Mouse (Mus musculus) liver, embryonic 16.5 days (tissue): ENCODE measurements around the gene Ntf5. TPM values are rescaled to one million over a fixed set of nuclear protein-coding genes. Genes with fewer than 3 reads are reported as not detected.

Experiments used
- ATAC-seq: fragments of 200-750 bp; cut with Nextera tagmentation; 2 replicates; pipeline ENCODE4 v1.8.0; 2017; ENCODE audit warnings: low read depth, mild to moderate bottlenecking, moderate number of reproducible peaks, moderate library complexity
- H3K27ac ChIP-seq: fragments of 300-500 bp; sonication (generic); 2 replicates; pipeline ENCODE4 v1.5.1; 2014; ENCODE audit warnings: mild to moderate bottlenecking, low read length
- H3K27me3 ChIP-seq: fragments of 300-500 bp; sonication (generic); 2 replicates; pipeline ENCODE4 v1.6.1; 2014; ENCODE audit warnings: low read depth, low read length, mixed read lengths; ENCODE audit not compliant: control insufficient read depth, insufficient read depth
- H3K36me3 ChIP-seq: fragments of 300-500 bp; sonication (generic); 2 replicates; pipeline ENCODE4 v1.6.1; 2014; ENCODE audit warnings: mild to moderate bottlenecking; ENCODE audit not compliant: control insufficient read depth, insufficient read depth
- H3K4me1 ChIP-seq: fragments of 300-500 bp; sonication (generic); 2 replicates; pipeline ENCODE4 v1.6.1; 2014; ENCODE audit warnings: low read depth, low read length, mixed read lengths; ENCODE audit not compliant: control insufficient read depth
- H3K4me2 ChIP-seq: fragments of 300-500 bp; sonication (generic); 2 replicates; pipeline ENCODE4 v1.6.1; 2014; ENCODE audit warnings: low read depth, low read length, mixed read lengths
- H3K4me3 ChIP-seq: fragments of 300-500 bp; sonication (generic); 2 replicates; pipeline ENCODE4 v1.5.1; 2014; ENCODE audit warnings: low read depth, mild to moderate bottlenecking, low read length
- H3K9ac ChIP-seq: fragments of 300-500 bp; sonication (generic); 2 replicates; pipeline ENCODE4 v1.6.1; 2014; ENCODE audit warnings: low read depth, low read length
- H3K9me3 ChIP-seq: fragments of 300-500 bp; sonication (generic); replicated peaks from 2 replicates; pipeline ENCODE4 v1.6.1; 2016; ENCODE audit warnings: low read length; ENCODE audit not compliant: control insufficient read depth
- WGBS: fragments of 180-500 bp; shearing (Covaris S2); extraction: QIAGEN DNeasy Blood & Tissue Kit; methylation state at CpG from one replicate; pipeline ENCODE4 v1.1.7; 2014; ENCODE audit not compliant: insufficient replicate concordance; 5-methylcytosine and 5-hydroxymethylcytosine counted together
- polyA plus RNA-seq: library from polyadenylated mRNA; unstranded; fragments of >200 nt; fragmentation: Nextera tagmentation; extraction: Ambion mirVana; gene quantifications from 2 replicates; pipeline ENCODE4 v1.2.1, GENCODE M21; 2015

The Ntf5 gene
- polyA plus RNA-seq, 1 experiment from 2014 or later = 0.09 TPM

DNA sequence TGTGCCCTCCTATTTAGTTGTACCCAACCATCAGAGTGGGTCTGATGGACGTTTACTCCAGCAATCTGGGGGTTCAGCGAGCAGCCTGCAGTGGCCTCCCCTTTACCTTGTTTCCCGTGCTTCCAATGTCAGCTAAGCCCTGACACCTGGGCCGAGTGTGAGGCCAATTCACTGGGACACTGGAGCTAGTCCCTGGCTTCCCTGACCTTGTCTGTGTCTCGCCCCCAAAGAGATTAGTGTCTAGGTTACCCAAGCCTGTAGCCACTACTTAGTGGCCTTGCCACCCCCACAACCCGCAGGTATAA is 7.1 kb downstream of the Ntf5 start, which contains the start of gene Lhb:
Gene Lhb, plus strand, starts transcription at position 206 of the 305 bp plus-strand sequence.
- no peak within 1 kb of the TSS for H3K4me2 ChIP-seq

DNA sequence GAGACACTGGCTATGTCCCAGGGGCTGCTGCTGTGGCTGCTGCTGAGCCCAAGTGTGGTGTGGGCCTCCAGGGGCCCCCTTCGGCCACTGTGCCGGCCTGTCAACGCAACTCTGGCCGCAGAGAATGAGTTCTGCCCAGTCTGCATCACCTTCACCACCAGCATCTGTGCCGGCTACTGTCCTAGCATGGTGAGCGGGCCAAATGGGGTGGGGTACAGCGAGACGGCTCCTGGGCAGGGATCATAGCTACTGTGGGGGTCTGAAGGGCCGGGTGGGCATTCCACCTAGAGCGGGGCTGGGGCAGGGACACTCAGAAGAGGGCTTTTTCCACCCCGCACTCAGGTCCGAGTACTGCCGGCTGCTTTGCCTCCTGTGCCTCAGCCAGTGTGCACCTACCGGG is 7.7 kb downstream of the Ntf5 start:
- Histone ChIP-seq H3K4me1 (no peaks in the 10 kb centered on the region), H3K27me3 (peaks cover 40% of the 10 kb centered on the region), H3K4me2 (no peak overlapping the region), H3K9ac (no peak overlapping the region), H3K4me3 (no peak overlapping the region), H3K9me3 (no peaks in the 10 kb centered on the region), H3K36me3 (peaks cover 31% of the 10 kb centered on the region), H3K27ac (no peak overlapping the region)
- 82% methylated on average over 14 of the region's 14 CpGs for WGBS
- no peak for ATAC-seq

More for the DNA sequence above, 7.1 kb downstream of the Ntf5 start, which contains the start of gene Lhb:
- H3K27ac ChIP-seq = no peak within 1 kb of the TSS
- ATAC-seq = no peak
- no peak within 1 kb of the TSS for H3K4me3 ChIP-seq
- H3K36me3 ChIP-seq = peaks cover 31% of the 10 kb centered on the region
- peaks cover under 1% of the 10 kb centered on the region; the same call in 1 of the 2 replicates for H3K4me1 ChIP-seq
- no peak within 1 kb of the TSS for H3K9ac ChIP-seq
- peaks cover 47% of the 10 kb centered on the region for H3K27me3 ChIP-seq
- H3K9me3 ChIP-seq = no peaks in the 10 kb centered on the region
- 62% methylated on average over 6 of the region's 6 CpGs for whole genome bisulfite sequencing

- ATAC-seq = no peak
- Histone ChIP-seq H3K36me3 (peaks cover 39% of the 10 kb centered on the region), H3K4me2 (no peak overlapping the region), H3K4me1 (no peaks in the 10 kb centered on the region), H3K9ac (no peak overlapping the region), H3K9me3 (no peaks in the 10 kb centered on the region), H3K27ac (no peak overlapping the region), H3K4me3 (no peak overlapping the region), H3K27me3 (no peaks in the 10 kb centered on the region)
- 83% methylated on average over 8 of the region's 8 CpGs for WGBS
These were observed 13.1 kb downstream of the Ntf5 start for GRCm38 (mm10) chr7:45426556-45426955.

GRCm38 (mm10) chr7:45433835-45434202 is 20.3 kb downstream of the Ntf5 start:
- no peak for ATAC-seq
- H3K9ac ChIP-seq = peak overlapping the region; percentile 81
- 1% methylated on average over 7 of the region's 7 CpGs for WGBS
- H3K9me3 ChIP-seq = no peaks in the 10 kb centered on the region
- peaks cover 3% of the 10 kb centered on the region for H3K36me3 ChIP-seq
- H3K27me3 ChIP-seq = no peaks in the 10 kb centered on the region
- H3K4me1 ChIP-seq = peaks cover 28% of the 10 kb centered on the region
- peak overlapping the region; percentile 86 for H3K4me2 ChIP-seq
- H3K4me3 ChIP-seq = peak overlapping the region; percentile 83
- H3K27ac ChIP-seq = peak overlapping the region; percentile 86

DNA sequence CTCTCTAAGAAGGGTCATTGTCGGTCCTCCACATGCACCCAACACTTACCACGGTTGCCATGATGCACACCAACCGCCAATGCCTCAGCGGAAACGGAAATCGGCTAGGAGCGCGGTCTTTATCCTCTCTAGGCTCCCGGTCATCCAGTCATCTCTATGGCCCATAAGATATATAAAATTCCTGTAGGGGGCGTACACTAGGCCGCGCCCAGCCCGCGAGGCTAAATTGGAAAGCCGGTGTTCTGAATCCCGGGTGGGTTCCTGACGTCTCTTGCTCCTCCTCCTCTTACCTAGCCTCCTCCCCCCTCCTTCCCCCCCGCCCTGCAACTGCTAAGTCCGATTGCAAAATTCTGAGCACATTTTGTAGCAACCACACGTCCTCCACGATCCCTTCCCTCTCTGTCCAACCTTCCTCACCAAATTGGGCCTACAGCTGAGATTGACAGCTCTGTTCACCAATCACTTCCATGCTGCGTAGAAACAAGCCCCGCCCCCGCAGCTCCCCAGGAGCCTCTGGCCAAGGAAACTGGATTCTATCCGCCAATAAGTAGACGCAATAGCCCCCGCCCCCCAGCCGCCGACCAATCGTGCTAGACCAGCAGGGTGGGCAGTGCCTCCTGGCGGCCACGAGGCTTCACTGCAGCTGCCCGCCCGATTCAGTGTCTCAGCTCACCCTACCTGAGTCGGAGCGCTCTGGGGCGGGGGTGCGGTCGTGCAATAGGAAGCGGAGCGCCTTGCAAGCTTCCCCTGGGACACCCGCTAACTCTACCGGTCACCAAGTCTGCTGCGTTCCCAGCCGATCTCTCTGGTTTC is 20.9 kb downstream of the Ntf5 start, which contains the start of gene Gys1:
Gene Gys1, plus strand, starts transcription at position 642 of the 813 bp plus-strand sequence.
- Histone ChIP-seq H3K4me1 (peaks cover 28% of the 10 kb centered on the region), H3K27ac (peak within 1 kb of the TSS; percentile 86), H3K4me2 (peak within 1 kb of the TSS; percentile 86), H3K9ac (peak within 1 kb of the TSS; percentile 81), H3K4me3 (peak within 1 kb of the TSS; percentile 83), H3K36me3 (no peaks in the 10 kb centered on the region; the same call in 1 of the 2 replicates), H3K9me3 (no peaks in the 10 kb centered on the region), H3K27me3 (no peaks in the 10 kb centered on the region)
- peak; percentile 96 for ATAC-seq
- WGBS = under 1% methylated on average over 45 of the region's 45 CpGs

DNA sequence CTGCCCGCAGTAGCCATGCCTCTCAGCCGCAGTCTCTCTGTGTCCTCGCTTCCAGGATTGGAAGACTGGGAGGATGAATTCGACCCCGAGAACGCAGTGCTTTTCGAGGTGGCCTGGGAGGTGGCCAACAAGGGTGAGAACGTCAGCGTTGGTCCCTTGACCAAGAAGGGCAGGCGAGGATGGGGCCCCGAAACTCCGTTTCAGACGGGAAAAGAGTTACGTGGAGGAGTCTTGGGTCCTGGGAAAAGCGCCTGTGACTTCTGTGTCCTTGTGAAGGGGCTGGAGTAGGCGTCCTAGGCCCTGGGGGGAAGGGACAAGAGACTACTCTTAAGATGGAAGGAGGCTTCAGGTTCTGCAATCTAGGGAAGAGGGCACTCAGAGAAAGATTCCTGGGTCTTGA is 21.5 kb downstream of the Ntf5 start:
- whole genome bisulfite sequencing = 4% methylated on average over 16 of the region's 16 CpGs
- Histone ChIP-seq H3K4me2 (peak overlapping the region; percentile 82), H3K27me3 (no peaks in the 10 kb centered on the region), H3K36me3 (peaks cover 2% of the 10 kb centered on the region; the same call in 1 of the 2 replicates), H3K4me1 (peaks cover 28% of the 10 kb centered on the region), H3K9me3 (no peaks in the 10 kb centered on the region), H3K4me3 (peak overlapping the region; percentile 66), H3K27ac (peak overlapping the region; percentile 71), H3K9ac (peak overlapping the region; percentile 72)
- ATAC-seq = no peak

DNA sequence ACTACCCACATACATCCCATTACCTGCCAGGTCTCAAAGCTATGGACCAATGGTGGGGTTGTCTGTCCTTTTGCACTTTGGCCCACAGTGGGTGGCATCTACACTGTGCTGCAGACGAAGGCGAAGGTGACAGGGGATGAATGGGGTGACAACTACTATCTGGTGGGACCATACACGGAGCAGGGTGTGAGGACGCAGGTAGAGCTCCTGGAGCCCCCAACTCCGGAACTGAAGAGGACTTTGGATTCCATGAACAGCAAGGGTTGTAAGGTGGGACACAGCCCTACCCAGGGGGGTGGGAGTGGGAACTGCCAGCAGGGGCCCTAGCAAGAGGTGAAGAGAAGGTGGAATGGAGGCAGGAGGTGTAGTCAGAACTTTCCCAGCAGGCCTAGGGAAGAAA is 22.9 kb downstream of the Ntf5 start:
- ATAC-seq = no peak
- H3K9me3 ChIP-seq = no peaks in the 10 kb centered on the region
- H3K9ac ChIP-seq = no peak overlapping the region
- peaks cover 2% of the 10 kb centered on the region; the same call in 1 of the 2 replicates for H3K36me3 ChIP-seq
- no peaks in the 10 kb centered on the region for H3K27me3 ChIP-seq
- no peak overlapping the region for H3K27ac ChIP-seq
- no peak overlapping the region for H3K4me2 ChIP-seq
- H3K4me1 ChIP-seq = peaks cover 28% of the 10 kb centered on the region
- 74% methylated on average over 5 of the region's 5 CpGs for WGBS
- no peak overlapping the region for H3K4me3 ChIP-seq

DNA sequence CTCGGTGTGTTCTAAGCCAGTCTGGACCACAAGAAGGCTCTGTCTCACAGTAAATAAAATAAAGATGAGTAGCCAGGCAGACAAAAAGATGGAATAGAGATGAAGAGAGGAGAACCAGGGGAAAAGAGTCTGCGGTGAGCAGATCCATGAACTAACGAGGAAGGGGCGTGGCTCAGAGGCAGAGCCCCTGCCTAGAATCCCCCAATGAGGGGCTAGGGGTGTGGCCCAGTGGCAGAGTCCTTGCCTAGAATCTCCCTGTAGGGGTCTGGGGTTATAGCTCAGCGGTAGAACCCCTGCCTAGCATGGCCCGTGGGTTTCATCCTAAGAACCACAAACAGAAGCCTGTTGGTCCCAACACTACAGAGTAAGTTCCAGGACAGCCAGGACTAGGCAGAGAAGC is 23.6 kb downstream of the Ntf5 start:
- ATAC-seq = no peak
- Histone ChIP-seq H3K27me3 (no peaks in the 10 kb centered on the region), H3K9me3 (no peaks in the 10 kb centered on the region), H3K27ac (no peak overlapping the region), H3K36me3 (peaks cover 2% of the 10 kb centered on the region; the same call in 1 of the 2 replicates), H3K4me2 (no peak overlapping the region), H3K4me1 (peaks cover 28% of the 10 kb centered on the region), H3K9ac (no peak overlapping the region), H3K4me3 (no peak overlapping the region)
- 49% methylated on average over 6 of the region's 6 CpGs for WGBS

DNA sequence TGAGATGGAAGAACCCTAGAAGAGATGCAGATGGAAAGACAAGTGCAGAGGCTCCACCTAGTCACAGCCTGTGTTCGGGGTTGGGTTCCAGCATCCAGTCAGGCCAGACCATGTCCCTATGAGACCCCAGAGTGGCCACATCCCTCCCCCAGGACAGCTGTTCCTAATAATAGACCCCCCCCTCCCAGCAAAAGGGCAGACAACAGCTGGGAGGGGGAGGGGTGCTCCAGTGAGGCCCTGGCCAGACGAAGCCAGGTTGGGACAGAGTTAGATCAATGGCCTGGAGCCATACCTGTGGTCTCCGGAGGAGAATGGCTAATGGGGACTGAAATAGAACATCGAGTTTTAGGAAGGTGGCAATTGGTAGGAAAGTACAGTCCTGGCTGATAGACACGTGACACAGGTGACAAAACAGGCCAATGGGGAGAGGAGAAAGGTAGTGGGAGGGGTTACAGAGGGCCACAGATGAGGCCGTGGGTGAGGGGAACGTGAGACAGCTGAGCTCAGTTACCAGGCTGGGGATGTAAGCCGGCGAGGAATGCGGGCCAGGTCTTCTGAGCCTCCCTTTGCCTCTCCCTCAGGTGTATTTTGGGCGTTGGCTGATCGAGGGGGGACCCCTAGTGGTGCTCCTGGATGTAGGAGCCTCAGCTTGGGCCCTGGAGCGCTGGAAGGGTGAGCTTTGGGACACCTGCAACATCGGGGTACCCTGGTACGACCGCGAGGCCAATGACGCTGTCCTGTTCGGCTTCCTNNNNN is 24.2 kb downstream of the Ntf5 start, which contains the start of gene Ruvbl2:
Gene Ruvbl2, minus strand, starts transcription at position 576 of the 756 bp plus-strand sequence.
- WGBS = 41% methylated on average over 19 of the region's 19 CpGs
- no peak for ATAC-seq
- no peak within 1 kb of the TSS for H3K4me3 ChIP-seq
- H3K9me3 ChIP-seq = no peaks in the 10 kb centered on the region
- peaks cover 27% of the 10 kb centered on the region for H3K4me1 ChIP-seq
- no peak within 1 kb of the TSS for H3K27ac ChIP-seq
- peaks cover 2% of the 10 kb centered on the region; the same call in 1 of the 2 replicates for H3K36me3 ChIP-seq
- no peaks in the 10 kb centered on the region for H3K27me3 ChIP-seq
- no peak within 1 kb of the TSS for H3K9ac ChIP-seq
- no peak within 1 kb of the TSS; the same call in 1 of the 2 replicates for H3K4me2 ChIP-seq
